Mouse (Mus musculus): ENCODE results near the gene Fam84b. TPM values are rescaled to one million over a fixed set of nuclear protein-coding genes. Genes with fewer than 3 reads are reported as not detected.

Gene Fam84b
- polyA plus RNA-seq, 1 experiment from 2014 or later: 11.6 TPM

GRCm38 (mm10) chr15:60826226-60826625 lies 27.4 kb downstream of the Fam84b start:
- WGBS: 53% methylated on average over 1 of the region's 1 CpGs
- Histone ChIP-seq H3K4me2 (replicated peaks) (no peak overlapping the region), H3K4me1 (peaks cover 16% of the 10 kb centered on the region; the same call in 1 of the 2 replicates), H3K27ac (no peak overlapping the region), H3K9ac (no peak overlapping the region), H3K27me3 (0 out of 2 replicates have a peak, but pooled peaks cover 4% of the 10 kb centered on the region), H3K9me3 (no peaks in the 10 kb centered on the region), H3K36me3 (no peaks in the 10 kb centered on the region), H3K4me3 (no peak overlapping the region)
- ATAC-seq (ENCODE audit: insufficient number of reproducible peaks, insufficient read depth, low FRiP score, low TSS enrichment): no peak

DNA sequence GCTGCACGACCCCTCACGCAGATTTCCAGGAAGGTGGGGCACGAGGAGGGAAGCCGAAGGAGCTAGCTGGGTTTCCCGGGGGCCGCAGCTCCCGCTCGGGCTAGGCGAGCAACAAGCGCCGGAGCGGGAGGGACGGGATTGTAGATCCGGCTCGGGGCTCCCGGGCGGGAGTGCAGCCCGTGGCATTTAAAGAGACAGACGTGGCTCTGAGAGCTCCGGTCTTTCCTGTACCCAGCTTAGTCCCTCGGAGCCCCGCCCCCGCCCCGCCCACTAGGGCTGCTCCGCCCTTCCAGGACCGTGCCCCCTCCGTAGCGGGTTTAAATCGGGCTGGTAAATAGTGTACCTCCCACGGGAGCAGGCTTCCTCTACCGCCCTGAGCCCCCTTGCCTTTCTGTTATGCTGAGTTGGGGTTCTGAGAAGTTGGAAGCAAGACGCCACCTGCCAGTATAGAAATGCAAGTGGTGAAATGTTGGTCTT lies 28.8 kb downstream of the Fam84b start:
- Histone ChIP-seq H3K36me3 (no peaks in the 10 kb centered on the region), H3K27me3 (0 out of 2 replicates have a peak, but pooled peaks cover 4% of the 10 kb centered on the region), H3K4me3 (peak overlapping the region; percentile 64), H3K27ac (peak overlapping the region; percentile 78), H3K4me2 (replicated peaks) (peak overlapping the region; percentile 99), H3K9me3 (no peaks in the 10 kb centered on the region), H3K4me1 (peaks cover 8% of the 10 kb centered on the region; the same call in 1 of the 2 replicates), H3K9ac (peak overlapping the region; percentile 64)
- WGBS: under 1% methylated on average over 32 of the region's 32 CpGs
- peak; percentile 91 for ATAC-seq (ENCODE audit: insufficient number of reproducible peaks, insufficient read depth, low FRiP score, low TSS enrichment)

- Histone ChIP-seq H3K4me1 (peaks cover 8% of the 10 kb centered on the region; the same call in 1 of the 2 replicates), H3K4me3 (peak overlapping the region; percentile 64), H3K27ac (peak overlapping the region; percentile 78), H3K9ac (peak overlapping the region; percentile 64), H3K4me2 (replicated peaks) (peak overlapping the region; percentile 99), H3K27me3 (0 out of 2 replicates have a peak, but pooled peaks cover 4% of the 10 kb centered on the region), H3K36me3 (no peaks in the 10 kb centered on the region), H3K9me3 (no peaks in the 10 kb centered on the region)
- peak; percentile 48 for ATAC-seq (ENCODE audit: insufficient number of reproducible peaks, insufficient read depth, low FRiP score, low TSS enrichment)
- under 1% methylated on average over 45 of the region's 45 CpGs for WGBS
Measured at GRCm38 (mm10) chr15:60823870-60824709, 29.5 kb downstream of the Fam84b start.

DNA sequence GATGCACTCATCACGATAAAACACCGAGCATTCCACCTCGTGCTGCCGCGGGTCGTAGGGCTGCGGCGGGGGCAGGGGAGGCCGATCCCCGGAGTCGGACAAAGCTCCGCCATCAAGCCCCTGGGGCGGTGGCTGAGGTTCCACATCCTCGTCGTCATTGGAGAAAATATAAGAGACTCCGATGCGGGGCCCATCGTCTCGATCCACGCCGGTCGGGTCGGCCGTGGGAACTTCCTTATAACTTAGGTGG lies 30.0 kb downstream of the Fam84b start:
- Histone ChIP-seq H3K27ac (peak overlapping the region; percentile 75; the same call in 1 of the 2 replicates), H3K36me3 (no peaks in the 10 kb centered on the region), H3K27me3 (0 out of 2 replicates have a peak, but pooled peaks cover 4% of the 10 kb centered on the region), H3K4me3 (peak overlapping the region; percentile 64), H3K9me3 (no peaks in the 10 kb centered on the region), H3K9ac (peak overlapping the region; percentile 64), H3K4me2 (replicated peaks) (peak overlapping the region; percentile 99), H3K4me1 (peaks cover 8% of the 10 kb centered on the region; the same call in 1 of the 2 replicates)
- no peak for ATAC-seq (ENCODE audit: insufficient number of reproducible peaks, insufficient read depth, low FRiP score, low TSS enrichment)
- WGBS: 0% methylated on average over 24 of the region's 24 CpGs

GRCm38 (mm10) chr15:60822803-60823619 lies 30.6 kb downstream of the Fam84b start:
- Histone ChIP-seq H3K4me2 (replicated peaks) (peak overlapping the region; percentile 99), H3K27me3 (0 out of 2 replicates have a peak, but pooled peaks cover 4% of the 10 kb centered on the region), H3K9ac (peak overlapping the region; percentile 64), H3K27ac (peak overlapping the region; percentile 75), H3K9me3 (no peaks in the 10 kb centered on the region), H3K36me3 (no peaks in the 10 kb centered on the region), H3K4me1 (peaks cover 8% of the 10 kb centered on the region; the same call in 1 of the 2 replicates), H3K4me3 (peak overlapping the region; percentile 64)
- WGBS: under 1% methylated on average over 68 of the region's 68 CpGs
- ATAC-seq (ENCODE audit: insufficient number of reproducible peaks, insufficient read depth, low FRiP score, low TSS enrichment): peak; percentile 76

DNA sequence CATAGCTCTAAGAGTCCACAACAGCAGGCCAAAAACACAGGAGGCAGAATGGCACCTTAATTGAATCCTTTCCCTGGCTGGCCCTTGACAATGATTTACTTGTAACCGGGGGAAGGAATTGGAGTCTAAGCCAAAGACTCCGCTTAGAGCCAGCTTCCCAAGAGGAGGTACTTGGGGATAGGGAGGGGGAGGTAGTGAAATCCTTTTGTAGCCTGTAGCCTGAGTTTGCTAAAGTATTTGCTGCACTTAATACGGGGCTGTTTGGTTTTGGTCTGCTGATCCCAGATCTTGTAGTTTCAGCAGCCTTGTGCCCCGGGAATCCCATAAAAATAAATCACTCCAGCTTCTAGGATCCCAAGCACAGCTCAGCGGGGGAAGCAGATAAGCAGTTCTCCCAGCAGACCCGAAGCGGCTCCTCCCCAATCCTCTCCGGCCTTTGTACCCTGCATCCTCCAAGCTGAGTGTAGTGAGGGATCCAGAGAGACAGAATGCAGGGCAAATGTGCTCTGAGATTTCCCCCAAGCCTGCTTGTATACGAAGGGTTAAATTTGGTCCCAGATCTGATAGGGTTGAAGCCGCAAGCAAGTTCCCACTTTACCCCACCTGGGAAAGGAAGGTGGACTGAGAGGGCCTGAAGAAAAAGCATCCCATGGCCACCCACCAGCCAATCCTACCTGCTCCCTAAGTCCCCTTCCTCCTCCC lies 31.3 kb downstream of the Fam84b start:
- peak overlapping the region; percentile 64 for H3K9ac ChIP-seq
- H3K27ac ChIP-seq: peak overlapping the region; percentile 75
- peak overlapping the region; percentile 64 for H3K4me3 ChIP-seq
- WGBS: 1% methylated on average over 10 of the region's 10 CpGs
- no peaks in the 10 kb centered on the region for H3K9me3 ChIP-seq
- H3K4me1 ChIP-seq: peaks cover 8% of the 10 kb centered on the region; the same call in 1 of the 2 replicates
- no peak for ATAC-seq (ENCODE audit: insufficient number of reproducible peaks, insufficient read depth, low FRiP score, low TSS enrichment)
- no peaks in the 10 kb centered on the region for H3K36me3 ChIP-seq
- H3K27me3 ChIP-seq: 0 out of 2 replicates have a peak, but pooled peaks cover 4% of the 10 kb centered on the region
- H3K4me2 ChIP-seq (replicated peaks): peak overlapping the region; percentile 99

DNA sequence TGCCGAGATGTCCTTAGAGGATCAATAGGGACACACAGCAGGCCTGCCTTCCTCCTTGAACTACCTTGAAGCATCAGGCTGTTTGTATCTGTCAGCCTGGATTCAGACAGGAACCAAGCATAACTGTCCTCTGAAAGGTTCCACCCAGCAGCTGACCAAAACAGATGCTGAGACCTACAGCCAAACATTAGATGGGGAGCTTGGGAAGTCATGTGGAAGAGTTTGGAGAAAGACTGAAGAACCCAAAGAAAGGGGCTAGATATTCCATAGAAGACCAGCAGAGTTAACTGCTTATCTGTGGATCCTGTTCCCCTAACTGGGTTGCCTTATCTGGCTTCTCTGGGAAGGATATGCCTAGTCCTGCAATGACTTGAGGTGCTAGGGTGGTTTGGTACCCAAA lies 35.1 kb downstream of the Fam84b start:
- H3K4me1 ChIP-seq: peaks cover 8% of the 10 kb centered on the region; the same call in 1 of the 2 replicates
- H3K4me2 ChIP-seq (replicated peaks): no peak overlapping the region
- WGBS: 90% methylated on average over 1 of the region's 1 CpGs
- no peaks in the 10 kb centered on the region for H3K36me3 ChIP-seq
- no peak overlapping the region for H3K4me3 ChIP-seq
- no peaks in the 10 kb centered on the region for H3K9me3 ChIP-seq
- no peaks in the 10 kb centered on the region for H3K27me3 ChIP-seq
- ATAC-seq (ENCODE audit: insufficient number of reproducible peaks, insufficient read depth, low FRiP score, low TSS enrichment): no peak
- H3K9ac ChIP-seq: no peak overlapping the region
- H3K27ac ChIP-seq: no peak overlapping the region

DNA sequence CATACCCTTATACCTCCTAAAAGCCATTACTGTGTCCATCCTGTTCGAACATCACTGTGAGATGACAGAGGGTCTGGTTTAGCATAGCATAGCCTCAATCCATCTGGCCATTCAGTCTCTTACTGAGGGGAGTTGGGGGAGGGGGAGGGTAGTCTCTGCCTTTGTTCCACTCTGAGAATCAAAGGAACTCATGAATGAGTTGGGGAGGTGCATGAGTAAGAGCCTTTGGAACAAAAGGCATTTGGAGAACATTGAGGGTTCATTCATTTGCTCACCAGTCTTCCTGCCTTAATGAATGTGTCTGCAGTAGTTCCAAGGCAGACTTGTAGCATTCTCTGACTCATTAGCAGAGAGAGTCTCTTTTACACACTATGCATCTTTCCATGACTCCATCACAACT lies 37.1 kb downstream of the Fam84b start:
- no peak for ATAC-seq (ENCODE audit: insufficient number of reproducible peaks, insufficient read depth, low FRiP score, low TSS enrichment)
- no peaks in the 10 kb centered on the region for H3K9me3 ChIP-seq
- H3K27ac ChIP-seq: no peak overlapping the region
- 56% methylated on average over 1 of the region's 1 CpGs for WGBS
- no peak overlapping the region for H3K4me3 ChIP-seq
- 0 out of 2 replicates have a peak, but pooled peaks cover under 1% of the 10 kb centered on the region for H3K4me1 ChIP-seq
- H3K9ac ChIP-seq: no peak overlapping the region
- no peaks in the 10 kb centered on the region for H3K36me3 ChIP-seq
- no peaks in the 10 kb centered on the region for H3K27me3 ChIP-seq
- no peak overlapping the region for H3K4me2 ChIP-seq (replicated peaks)

DNA sequence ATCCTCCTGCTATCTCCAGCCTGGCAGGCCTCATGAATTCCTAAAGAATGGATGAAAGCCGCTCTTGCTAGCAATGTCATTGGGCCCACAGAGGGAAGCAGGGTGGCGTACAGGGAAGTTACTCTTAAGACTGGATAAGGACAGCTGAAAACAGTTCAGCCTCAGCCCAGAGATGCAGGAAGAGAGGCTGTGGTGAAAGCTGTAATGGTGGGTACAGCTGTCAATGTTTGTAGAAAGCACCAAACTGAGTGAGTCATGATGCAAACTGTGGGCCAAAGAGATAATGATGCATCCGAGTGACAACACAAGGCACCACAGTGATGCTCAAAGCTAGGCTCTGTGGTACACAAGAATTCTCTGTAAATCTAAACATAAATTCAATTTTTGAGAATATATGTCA lies 39.0 kb downstream of the Fam84b start:
- H3K9ac ChIP-seq: no peak overlapping the region
- no peaks in the 10 kb centered on the region for H3K27me3 ChIP-seq
- H3K4me3 ChIP-seq: no peak overlapping the region
- no peaks in the 10 kb centered on the region for H3K36me3 ChIP-seq
- no peak for ATAC-seq (ENCODE audit: insufficient number of reproducible peaks, insufficient read depth, low FRiP score, low TSS enrichment)
- no peak overlapping the region for H3K4me2 ChIP-seq (replicated peaks)
- no peaks in the 10 kb centered on the region for H3K4me1 ChIP-seq
- no peak overlapping the region for H3K27ac ChIP-seq
- H3K9me3 ChIP-seq: no peaks in the 10 kb centered on the region
- WGBS: 78% methylated on average over 3 of the region's 3 CpGs

DNA sequence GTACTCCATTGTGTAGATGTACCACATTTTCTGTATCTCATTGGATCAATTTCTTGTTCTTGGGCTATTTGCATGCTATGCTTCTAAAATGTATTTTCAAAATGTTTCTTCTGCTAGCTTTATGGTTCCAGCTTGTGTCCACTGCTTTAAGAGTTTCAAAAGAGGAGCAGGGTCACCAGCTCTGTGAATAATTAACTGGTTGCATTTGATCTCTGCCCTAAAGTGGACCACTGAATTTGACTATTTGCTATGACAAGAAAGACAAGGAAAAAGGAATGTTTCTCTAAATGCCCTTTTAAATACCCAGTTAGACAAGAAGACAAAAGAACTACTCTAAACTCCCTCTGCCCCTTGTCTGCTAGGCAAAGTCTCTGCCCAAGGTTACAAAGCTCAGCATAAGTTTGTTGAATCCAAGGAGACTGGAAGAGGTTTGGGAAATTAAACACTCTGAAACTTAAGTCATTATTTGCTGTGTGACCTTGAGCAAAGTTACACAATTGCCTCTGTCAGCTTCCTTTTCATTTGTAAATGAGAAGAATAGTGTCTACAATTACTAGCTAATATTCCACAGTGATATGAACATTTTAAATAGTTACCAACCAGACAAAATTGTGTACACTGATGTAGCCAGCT lies 60.4 kb downstream of the Fam84b start:
- no peak overlapping the region for H3K4me2 ChIP-seq (replicated peaks)

GRCm38 (mm10) chr15:60789084-60789483 lies 64.5 kb downstream of the Fam84b start:
- no peak overlapping the region for H3K4me2 ChIP-seq (replicated peaks)
- WGBS: 81% methylated on average over 1 of the region's 1 CpGs
- no peak for ATAC-seq (ENCODE audit: insufficient number of reproducible peaks, insufficient read depth, low FRiP score, low TSS enrichment)
- H3K9me3 ChIP-seq: no peaks in the 10 kb centered on the region
- H3K4me1 ChIP-seq: no peaks in the 10 kb centered on the region
- no peaks in the 10 kb centered on the region for H3K27me3 ChIP-seq
- no peak overlapping the region for H3K9ac ChIP-seq
- no peak overlapping the region for H3K4me3 ChIP-seq
- no peak overlapping the region for H3K27ac ChIP-seq
- H3K36me3 ChIP-seq: no peaks in the 10 kb centered on the region

More for the DNA sequence above, 60.4 kb downstream of the Fam84b start:
- H3K4me1 ChIP-seq: no peaks in the 10 kb centered on the region
- H3K36me3 ChIP-seq: no peaks in the 10 kb centered on the region
- no peak overlapping the region for H3K9ac ChIP-seq
- no peak overlapping the region for H3K4me3 ChIP-seq
- ATAC-seq (ENCODE audit: insufficient number of reproducible peaks, insufficient read depth, low FRiP score, low TSS enrichment): no peak
- H3K27ac ChIP-seq: no peak overlapping the region
- H3K9me3 ChIP-seq: no peaks in the 10 kb centered on the region
- H3K27me3 ChIP-seq: no peaks in the 10 kb centered on the region

All from embryonic facial prominence, embryonic 12.5 days (tissue).